Mouse (Mus musculus) limb, embryonic 14.5 days (tissue): Measurements from ENCODE around the gene Mthfd1l. TPM values are rescaled to one million over a fixed set of nuclear protein-coding genes. Genes with fewer than 3 reads are reported as not detected.

Source experiments
- ATAC-seq: fragments of 200-750 bp; cut with Nextera tagmentation; 2 replicates; pipeline ENCODE4 v1.8.0; 2017; ENCODE audit warnings: low read depth, moderate number of reproducible peaks, moderate TSS enrichment; ENCODE audit not compliant: low FRiP score
- DNase-seq: peaks from one replicate; pipeline ENCODE4 v3.0.0-alpha.2; 2015; ENCODE audit warnings: low spot score
- H3K27ac ChIP-seq: fragments of 300-500 bp; sonication (generic); replicated peaks from 2 replicates; pipeline ENCODE4 v1.5.1; 2014; ENCODE audit warnings: low read depth, mild to moderate bottlenecking, low read length, moderate library complexity, mixed read lengths
- H3K27me3 ChIP-seq: fragments of 300-500 bp; sonication (generic); 2 replicates; pipeline ENCODE4 v1.6.1; 2014; ENCODE audit warnings: low read length, mixed read lengths; ENCODE audit not compliant: control insufficient read depth, insufficient read depth
- H3K36me3 ChIP-seq: fragments of 300-500 bp; sonication (generic); 2 replicates; pipeline ENCODE4 v1.6.1; 2014; ENCODE audit warnings: mild to moderate bottlenecking, low read length, moderate library complexity, mixed read lengths; ENCODE audit not compliant: control insufficient read depth, insufficient read depth
- H3K4me1 ChIP-seq: fragments of 300-500 bp; sonication (generic); 2 replicates; pipeline ENCODE4 v1.6.1; 2014; ENCODE audit warnings: antibody characterized with exemption, low read length, mixed read lengths; ENCODE audit not compliant: control insufficient read depth, insufficient read depth
- H3K4me2 ChIP-seq: fragments of 300-500 bp; sonication (generic); replicated peaks from 2 replicates; pipeline ENCODE4 v1.6.1; 2014; ENCODE audit warnings: low read depth, mild to moderate bottlenecking, low read length, moderate library complexity; ENCODE audit not compliant: severe bottlenecking
- H3K4me3 ChIP-seq: fragments of 300-500 bp; sonication (generic); replicated peaks from 2 replicates; pipeline ENCODE4 v1.5.1; 2014; ENCODE audit warnings: low read length
- H3K9ac ChIP-seq: fragments of 300-500 bp; sonication (generic); 2 replicates; pipeline ENCODE4 v1.6.1; 2014; ENCODE audit warnings: mild to moderate bottlenecking, low read depth, low read length, moderate library complexity; ENCODE audit not compliant: severe bottlenecking
- H3K9me3 ChIP-seq: fragments of 300-500 bp; sonication (generic); 2 replicates; pipeline ENCODE4 v1.6.1; 2016; ENCODE audit warnings: low read length; ENCODE audit not compliant: control insufficient read depth
- POLR2A ChIP-seq: fragments of 200-500 bp; IDR thresholded peaks from 2 replicates; pipeline ENCODE4 v1.8.0; 2012; ENCODE audit warnings: inconsistent platforms, mild to moderate bottlenecking, moderate library complexity, borderline replicate concordance; ENCODE audit not compliant: insufficient read depth, insufficient read length; ENCODE audit errors: extremely low read depth
- WGBS: fragments of 180-500 bp; shearing (Covaris S2); extraction: QIAGEN DNeasy Blood & Tissue Kit; methylation state at CpG from one replicate; pipeline ENCODE4 v1.1.7; 2014; 5-methylcytosine and 5-hydroxymethylcytosine counted together
- polyA plus RNA-seq, 2 experiments: library from polyadenylated mRNA; depleted of rRNA in 1 of 2; stranded (reverse) in 1 of 2; unstranded in 1 of 2; fragments of >200 nt; fragmentation: Nextera tagmentation in 1 of 2; extraction: Ambion mirVana in 1 of 2; gene quantifications; 2 replicates each; pipeline versions ENCODE4 v1.2.1 to v1.2.3; 2012 to 2014

The Mthfd1l gene
- polyA plus RNA-seq, 2 experiments, result 10.2 to 10.4 TPM

DNA sequence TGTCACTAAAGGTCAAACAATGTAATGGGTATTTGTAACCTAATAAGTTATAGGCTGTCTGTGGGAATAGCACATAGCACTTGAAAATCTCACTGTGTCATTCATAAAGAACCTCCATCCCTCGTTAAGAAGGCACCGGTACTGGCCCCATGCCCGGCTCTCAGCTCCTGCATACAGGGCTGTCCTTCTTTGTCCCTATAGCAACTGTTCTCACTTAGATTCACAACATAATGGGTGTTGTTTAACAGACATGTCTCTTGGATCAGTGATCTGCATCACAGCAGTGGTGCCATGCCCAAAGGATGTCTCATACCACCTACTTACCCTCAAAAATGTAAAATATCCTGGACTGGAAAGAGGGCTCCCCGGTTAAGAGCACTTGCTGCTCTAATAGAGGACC, 90.6 kb downstream of the Mthfd1l start:
- H3K27ac ChIP-seq, result no peak overlapping the region
- no peaks in the 10 kb centered on the region for H3K9me3 ChIP-seq
- no peak overlapping the region for H3K4me2 ChIP-seq
- no peaks in the 10 kb centered on the region for H3K4me1 ChIP-seq
- ATAC-seq (no peak), DNase-seq (no peak)
- no peaks in the 10 kb centered on the region for H3K27me3 ChIP-seq
- no peaks in the 10 kb centered on the region for H3K36me3 ChIP-seq
- 85% methylated on average over 4 of the region's 4 CpGs for WGBS
- no peak overlapping the region for H3K4me3 ChIP-seq
- no peak for TF ChIP-seq POLR2A
- H3K9ac ChIP-seq, result no peak overlapping the region

DNA sequence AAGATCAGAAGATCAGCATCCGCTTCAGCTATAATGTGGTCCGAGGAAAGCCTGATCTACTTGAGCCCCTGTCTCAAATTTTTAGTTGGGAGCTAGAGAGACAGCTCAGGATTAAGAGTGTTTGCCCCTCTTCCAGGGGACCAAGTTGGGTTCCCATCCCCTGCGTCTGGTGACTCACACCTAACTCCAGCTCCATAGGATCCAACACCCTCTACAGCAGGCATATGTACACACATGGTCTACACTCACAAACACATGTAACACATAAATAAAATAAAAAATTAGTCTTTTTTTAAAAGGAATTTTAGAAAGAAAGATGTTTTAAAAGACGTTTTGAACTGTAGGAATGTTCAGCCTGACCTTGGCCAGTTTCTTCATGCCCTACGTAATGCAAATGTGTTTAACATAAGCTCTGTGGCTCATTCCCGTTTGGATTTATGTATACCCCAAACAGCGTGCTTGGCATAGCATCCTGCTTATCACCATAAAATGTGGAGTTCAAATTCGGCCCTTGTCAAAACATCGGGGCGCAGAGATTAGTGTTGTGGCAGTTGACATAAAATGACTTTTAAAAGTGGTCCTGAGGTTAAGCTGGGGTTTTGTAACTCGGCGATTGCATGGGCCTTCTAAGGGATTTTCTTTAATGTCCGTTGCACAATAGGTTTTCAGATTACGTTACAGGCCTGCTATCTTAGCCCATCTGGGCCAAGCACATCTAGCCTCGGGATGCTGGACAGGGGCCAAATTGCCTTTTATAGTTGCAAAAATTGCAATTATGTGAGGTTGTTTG, 92.6 kb downstream of the Mthfd1l start:
- no peak overlapping the region for H3K4me2 ChIP-seq
- DNase-seq (no peak), ATAC-seq (no peak)
- H3K4me1 ChIP-seq, result no peaks in the 10 kb centered on the region
- no peak overlapping the region for H3K9ac ChIP-seq
- no peaks in the 10 kb centered on the region for H3K36me3 ChIP-seq
- H3K9me3 ChIP-seq, result no peaks in the 10 kb centered on the region
- TF ChIP-seq POLR2A, result no peak
- 74% methylated on average over 15 of the region's 15 CpGs for whole genome bisulfite sequencing
- H3K27me3 ChIP-seq, result no peaks in the 10 kb centered on the region
- no peak overlapping the region for H3K4me3 ChIP-seq
- no peak overlapping the region for H3K27ac ChIP-seq

GRCm38 (mm10) chr10:4069258-4069826, 96.4 kb downstream of the Mthfd1l start:
- Histone ChIP-seq H3K4me1 (no peaks in the 10 kb centered on the region), H3K27ac (no peak overlapping the region), H3K9me3 (no peaks in the 10 kb centered on the region), H3K27me3 (no peaks in the 10 kb centered on the region), H3K4me2 (no peak overlapping the region), H3K9ac (no peak overlapping the region), H3K36me3 (no peaks in the 10 kb centered on the region), H3K4me3 (no peak overlapping the region)
- DNase-seq (no peak), ATAC-seq (no peak)
- WGBS, result 79% methylated on average over 7 of the region's 7 CpGs
- TF ChIP-seq POLR2A, result no peak

- Histone ChIP-seq H3K27ac (no peak overlapping the region), H3K9ac (no peak overlapping the region), H3K27me3 (no peaks in the 10 kb centered on the region), H3K4me1 (no peaks in the 10 kb centered on the region), H3K9me3 (no peaks in the 10 kb centered on the region), H3K4me3 (no peak overlapping the region), H3K4me2 (no peak overlapping the region), H3K36me3 (no peaks in the 10 kb centered on the region)
- no peak for DNase-seq
- WGBS, result 94% methylated on average over 7 of the region's 7 CpGs
- no peak for ATAC-seq
- no peak for TF ChIP-seq POLR2A
Measured at GRCm38 (mm10) chr10:4070061-4070460, 97.1 kb downstream of the Mthfd1l start.

DNA sequence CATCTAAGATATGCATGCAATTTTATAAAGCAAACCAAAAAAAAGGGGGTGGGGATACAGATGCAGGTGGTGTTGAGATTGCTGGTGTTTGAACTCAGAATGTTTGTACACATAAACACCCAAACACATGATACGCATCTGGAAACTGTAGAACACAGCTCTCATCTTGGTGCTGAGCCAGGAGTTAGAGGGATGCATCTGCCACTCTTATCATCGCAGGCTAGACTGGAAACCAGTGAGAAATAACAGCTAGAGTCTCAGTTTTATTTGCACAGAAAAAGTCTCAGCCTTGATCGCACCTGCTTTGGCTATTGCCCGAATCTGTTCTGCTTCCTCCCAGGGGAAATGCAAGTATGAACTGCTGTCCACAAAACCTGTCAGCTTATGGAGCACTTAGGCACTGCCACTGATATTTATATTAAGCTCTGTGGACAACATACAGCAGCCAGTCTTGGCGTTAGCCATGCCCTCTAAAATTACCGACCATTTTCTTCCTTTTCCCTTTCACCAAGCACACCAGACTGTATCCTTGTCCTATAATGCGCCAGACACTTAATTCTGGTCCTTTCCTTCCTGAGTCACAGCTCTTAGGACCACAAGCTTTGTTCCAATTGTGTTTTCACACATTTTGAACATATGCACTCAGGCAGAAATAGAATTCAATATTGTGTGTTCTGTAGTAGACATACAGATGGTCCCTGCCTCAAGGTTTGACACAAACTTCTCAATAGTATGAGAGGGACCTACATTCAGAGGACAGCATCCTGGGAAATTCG, 98.3 kb downstream of the Mthfd1l start:
- no peaks in the 10 kb centered on the region for H3K9me3 ChIP-seq
- no peaks in the 10 kb centered on the region for H3K4me1 ChIP-seq
- ATAC-seq (no peak), DNase-seq (peak; percentile 29)
- no peak for TF ChIP-seq POLR2A
- no peak overlapping the region for H3K4me3 ChIP-seq
- no peaks in the 10 kb centered on the region for H3K27me3 ChIP-seq
- H3K4me2 ChIP-seq, result no peak overlapping the region
- no peaks in the 10 kb centered on the region for H3K36me3 ChIP-seq
- no peak overlapping the region for H3K27ac ChIP-seq
- WGBS, result 74% methylated on average over 8 of the region's 8 CpGs
- H3K9ac ChIP-seq, result no peak overlapping the region
